Mouse (Mus musculus) brain, embryonic 14.5 days (tissue): ENCODE measurements around the gene Ppfia2. TPM values are rescaled to one million over a fixed set of nuclear protein-coding genes. Genes with fewer than 3 reads are reported as not detected.

Experiments
- DNase-seq: peaks from one replicate; pipeline ENCODE4 v3.0.0-alpha.2; 2011; ENCODE audit warnings: low read depth
- CTCF ChIP-seq: fragments of 200-500 bp; IDR thresholded peaks from 2 replicates; pipeline ENCODE4 v1.5.1; 2012; ENCODE audit warnings: inconsistent platforms, mild to moderate bottlenecking, moderate library complexity, borderline replicate concordance; ENCODE audit not compliant: insufficient read depth, insufficient read length; ENCODE audit errors: extremely low read depth
- POLR2A ChIP-seq: fragments of 200-500 bp; IDR thresholded peaks from 2 replicates; pipeline ENCODE4 v1.6.1; 2012; ENCODE audit warnings: mild to moderate bottlenecking, inconsistent platforms, borderline replicate concordance; ENCODE audit not compliant: poor library complexity, insufficient read depth, insufficient read length, severe bottlenecking; ENCODE audit errors: extremely low read depth
- polyA plus RNA-seq: library from polyadenylated mRNA; depleted of rRNA; stranded (reverse); fragments of >200 nt; gene quantifications from 2 replicates; pipeline ENCODE4 v1.2.3, GENCODE M21; 2012

Ppfia2 gene
- polyA plus RNA-seq, 1 experiment: 31.8 TPM

DNA sequence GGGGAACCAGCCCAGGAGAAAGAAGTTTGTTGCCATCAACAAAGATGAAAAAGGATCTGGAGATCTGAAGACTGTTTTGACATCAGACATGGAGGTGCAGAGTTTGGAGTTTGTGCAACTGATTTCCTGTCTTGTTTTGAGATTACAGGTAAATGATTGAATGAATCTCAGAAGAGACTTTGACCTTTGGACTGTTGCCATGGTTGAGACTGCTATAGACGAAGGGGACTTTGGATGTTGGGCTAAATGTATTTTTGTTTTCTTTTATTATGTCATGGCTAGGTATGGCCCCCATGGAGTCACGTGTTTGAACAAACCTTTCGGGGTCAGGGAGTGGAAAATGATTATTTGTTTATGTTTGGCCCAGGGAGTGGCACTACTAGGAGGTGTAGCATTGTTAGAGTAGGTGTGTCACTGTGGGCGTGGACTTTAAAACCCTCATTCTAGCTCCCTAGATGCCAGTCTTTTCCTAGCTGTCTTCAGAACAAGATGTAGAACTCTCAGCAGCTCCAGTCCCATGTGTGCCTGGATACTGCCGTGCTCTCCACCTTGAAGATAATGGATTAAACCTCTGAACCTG is 133.3 kb downstream of the Ppfia2 start:
- no peak for DNase-seq
- TF ChIP-seq POLR2A: no peak
- TF ChIP-seq CTCF: no peak

DNA sequence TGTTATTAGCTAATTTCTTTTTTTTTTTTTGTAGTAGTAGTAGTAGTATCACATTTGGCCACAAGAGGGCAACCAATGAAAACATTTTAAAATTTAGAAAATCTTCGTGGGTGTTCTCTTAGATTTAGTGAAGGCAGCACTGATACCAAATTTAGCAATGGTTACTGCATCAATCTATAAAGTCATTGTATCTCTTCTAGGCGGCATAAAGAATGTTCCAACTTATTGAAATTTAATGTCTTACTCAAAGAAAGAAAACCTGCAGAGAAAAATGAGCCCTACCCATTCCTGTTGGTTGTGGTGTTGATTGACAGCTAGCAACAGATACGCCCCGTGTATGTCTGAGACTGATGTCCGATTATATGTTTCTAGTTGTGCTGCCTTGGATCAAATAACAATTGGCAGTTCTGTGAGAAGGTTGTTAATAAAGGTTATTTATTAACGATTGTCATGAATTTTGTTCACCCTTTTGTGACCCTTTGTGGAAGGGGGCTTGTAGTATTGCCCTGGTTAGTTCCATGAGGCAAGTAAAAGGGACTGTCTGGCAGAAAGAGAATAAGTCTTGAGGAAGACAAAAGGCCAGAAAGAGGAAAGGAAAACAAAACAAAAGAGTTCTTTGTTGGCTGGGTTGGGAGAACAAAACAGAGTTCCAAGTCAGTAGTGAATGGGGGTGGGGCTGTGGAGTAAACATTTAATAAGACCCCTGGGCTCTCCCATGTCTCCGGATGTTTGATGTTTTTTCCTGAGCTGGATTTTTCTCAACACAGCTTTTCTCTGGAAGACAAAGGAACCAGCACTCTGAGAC is 139.2 kb downstream of the Ppfia2 start:
- TF ChIP-seq CTCF (0 out of 2 replicates have a peak, but pooled peaks have one; percentile 1), POLR2A (no peak)
- peak; percentile 83 for DNase-seq

DNA sequence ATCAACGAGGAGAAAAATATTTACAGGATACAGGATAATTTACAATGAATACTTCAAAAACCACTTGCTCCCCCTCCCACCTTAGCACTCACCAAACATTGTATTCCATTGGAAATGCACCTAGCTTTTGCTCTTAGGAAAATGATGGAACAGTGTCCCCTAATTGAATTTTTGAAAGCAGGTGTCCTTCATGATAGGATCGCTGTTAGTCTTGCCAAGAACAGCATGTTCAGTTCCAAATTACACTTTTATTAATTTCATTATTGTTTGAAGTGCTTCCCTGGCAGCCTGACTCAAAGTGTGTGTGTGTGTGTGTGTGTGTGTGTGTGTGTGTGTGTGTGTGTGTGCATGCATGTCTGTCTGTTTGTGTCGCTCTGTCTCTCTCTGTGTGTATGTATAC is 140.1 kb downstream of the Ppfia2 start:
- peak; percentile 49 for DNase-seq

DNA sequence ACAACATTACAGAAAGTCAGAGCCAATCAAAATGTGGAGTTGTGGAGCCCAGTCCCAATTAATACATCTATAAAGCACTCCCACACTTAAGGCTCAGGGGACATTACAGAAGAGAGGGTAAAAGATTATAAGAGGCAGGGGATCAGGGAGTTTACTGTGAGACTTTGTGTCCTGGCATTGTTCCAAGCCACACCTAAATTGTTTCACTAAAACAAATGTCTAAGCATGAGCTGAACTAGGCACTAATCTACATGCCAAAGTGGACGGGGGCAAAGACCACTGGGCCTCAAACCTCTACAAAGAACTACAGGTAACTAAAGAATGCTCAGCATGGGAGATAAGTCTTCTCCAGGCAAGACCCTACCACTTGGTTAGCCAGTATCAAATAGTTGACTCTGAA is 148.1 kb downstream of the Ppfia2 start:
- DNase-seq: no peak
- TF ChIP-seq CTCF (no peak), POLR2A (no peak)

More for the DNA sequence above, 140.1 kb downstream of the Ppfia2 start:
- no peak for TF ChIP-seq POLR2A
- TF ChIP-seq CTCF: no peak

DNA sequence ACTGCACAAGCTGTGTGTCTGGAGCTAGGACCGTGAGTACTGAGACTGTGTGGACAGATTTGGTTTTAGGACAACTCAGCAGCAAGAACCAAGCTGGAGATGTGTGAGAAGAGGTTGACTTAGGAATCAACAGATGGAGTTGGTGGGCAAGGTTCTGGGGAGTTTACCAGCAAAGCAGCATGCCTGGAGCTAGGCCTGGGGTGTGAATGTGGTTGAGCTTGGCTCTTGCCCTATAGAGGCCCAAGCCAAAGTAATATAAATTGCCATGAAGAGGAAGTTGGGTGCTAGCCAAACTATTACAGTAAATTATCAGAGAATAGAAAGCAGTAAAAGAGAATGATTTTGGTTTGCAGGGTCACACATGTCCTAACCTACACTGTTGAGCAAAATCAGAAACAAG is 150.8 kb downstream of the Ppfia2 start:
- no peak for DNase-seq
- no peak for TF ChIP-seq POLR2A
- no peak for TF ChIP-seq CTCF

DNA sequence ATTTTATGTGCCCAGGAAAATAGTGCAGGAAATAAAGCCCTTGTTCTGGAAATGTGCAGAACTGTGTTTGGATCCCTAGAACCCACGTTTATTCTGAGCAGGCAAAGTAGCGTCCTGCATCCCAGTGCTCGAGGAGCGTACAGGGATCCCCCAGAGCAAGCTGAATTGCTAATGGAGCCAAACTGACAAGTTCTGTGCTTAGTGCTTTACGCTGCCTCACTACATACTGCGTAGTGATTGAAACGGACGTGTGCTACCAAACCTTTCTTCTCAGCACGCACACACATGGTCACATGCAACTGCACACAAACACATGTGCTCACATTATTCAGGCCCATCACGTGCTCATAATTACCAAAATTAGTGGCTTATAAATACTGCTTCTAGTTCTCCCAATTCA is 153.2 kb downstream of the Ppfia2 start:
- no peak for TF ChIP-seq CTCF
- DNase-seq: no peak

DNA sequence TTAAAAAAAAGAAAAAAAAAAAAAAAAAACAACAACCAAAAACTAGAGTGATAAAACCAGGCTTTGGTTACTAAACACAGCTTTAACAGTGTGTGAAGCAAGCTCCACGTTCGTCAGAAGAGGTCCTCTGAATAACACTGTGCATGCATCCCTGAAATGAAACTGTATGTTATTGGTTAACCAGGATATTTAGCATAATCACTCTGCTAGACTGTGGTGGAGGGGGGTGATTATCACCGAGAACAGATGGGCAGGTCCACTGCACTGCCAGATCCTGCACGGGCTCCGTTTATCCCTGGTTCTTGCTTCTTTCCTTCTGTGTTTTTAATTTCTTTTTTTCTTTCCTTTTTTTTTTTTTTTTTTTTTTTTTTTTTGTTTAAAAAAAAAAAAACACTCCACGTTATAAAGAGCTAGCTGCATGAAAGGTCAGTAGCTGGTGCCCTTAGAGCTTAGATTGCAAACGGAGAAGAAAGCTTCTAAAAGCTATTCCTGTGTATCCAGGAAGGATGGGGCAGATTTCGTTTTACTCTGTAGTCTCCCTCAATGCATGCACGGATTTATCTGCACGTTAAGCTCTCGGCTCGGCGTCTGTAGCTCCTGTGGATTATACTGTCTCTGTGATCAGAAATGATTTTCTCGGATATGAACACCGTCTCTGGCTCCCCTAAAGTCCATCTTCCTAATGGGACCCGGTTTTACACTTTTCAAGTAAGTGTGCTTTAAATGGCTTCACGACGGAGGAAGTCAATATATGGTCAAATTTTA is 162.2 kb downstream of the Ppfia2 start:
- DNase-seq: peak; percentile 94
- TF ChIP-seq POLR2A (no peak), CTCF (no peak)

DNA sequence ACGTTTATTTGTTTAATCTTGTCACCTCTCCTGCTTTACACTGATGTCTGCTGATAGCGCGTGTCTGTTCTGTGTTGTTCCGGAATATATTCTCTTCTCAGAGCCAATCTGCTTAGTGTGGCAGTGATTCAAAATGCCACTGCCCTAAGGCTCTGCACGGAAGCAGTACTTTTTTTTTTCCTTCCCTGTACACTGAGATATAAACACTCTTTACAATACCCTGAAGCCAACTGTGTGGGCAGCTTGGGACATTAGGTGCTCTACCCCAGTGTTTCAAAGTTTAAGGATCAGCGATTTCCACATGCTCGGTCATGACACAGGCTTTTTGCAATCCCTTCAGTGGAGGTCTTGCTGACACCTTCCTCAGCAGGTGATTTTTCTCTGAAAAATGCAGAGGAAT is 163.8 kb downstream of the Ppfia2 start:
- no peak for TF ChIP-seq POLR2A
- no peak for TF ChIP-seq CTCF
- DNase-seq: peak; percentile 69

DNA sequence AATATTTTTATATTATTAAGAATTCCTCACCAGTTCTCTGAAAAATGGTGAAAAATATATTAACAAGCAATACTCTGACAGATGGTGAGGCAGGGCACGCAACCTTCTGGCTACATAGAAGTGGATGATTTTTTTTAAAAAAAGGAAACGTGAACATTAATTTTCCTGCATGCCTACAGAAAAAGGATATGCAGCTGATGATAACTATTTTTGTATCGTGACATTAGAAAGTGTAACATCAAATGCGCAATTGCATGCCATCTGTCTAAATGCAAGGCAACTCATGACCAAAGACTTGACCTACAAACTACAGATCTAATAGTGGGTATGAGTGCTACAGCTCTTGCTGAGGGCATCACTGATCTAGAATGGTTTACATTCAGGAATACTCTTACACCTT is 182.1 kb downstream of the Ppfia2 start:
- no peak for TF ChIP-seq CTCF
- no peak for TF ChIP-seq POLR2A
- DNase-seq: no peak

DNA sequence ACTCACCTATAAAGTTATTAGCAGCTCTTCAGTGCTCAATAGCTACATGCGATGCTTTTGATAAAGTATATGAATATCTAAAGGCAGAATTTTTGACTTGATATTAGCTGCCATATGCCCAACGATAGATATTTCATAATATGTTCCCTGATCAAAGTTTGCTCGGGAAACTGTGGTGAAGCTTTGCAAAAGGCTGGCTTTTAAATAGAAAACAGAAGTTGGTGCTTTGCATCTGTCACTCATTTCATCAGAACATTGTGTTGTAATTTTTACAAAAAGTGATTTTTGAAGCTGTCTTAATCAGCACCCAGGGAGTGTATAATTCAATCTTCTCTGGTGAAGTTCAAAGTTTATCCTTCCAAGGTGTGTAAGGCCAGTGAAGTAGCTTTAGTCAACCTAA is 195.1 kb downstream of the Ppfia2 start:
- TF ChIP-seq CTCF (no peak), POLR2A (no peak)
- no peak for DNase-seq

DNA sequence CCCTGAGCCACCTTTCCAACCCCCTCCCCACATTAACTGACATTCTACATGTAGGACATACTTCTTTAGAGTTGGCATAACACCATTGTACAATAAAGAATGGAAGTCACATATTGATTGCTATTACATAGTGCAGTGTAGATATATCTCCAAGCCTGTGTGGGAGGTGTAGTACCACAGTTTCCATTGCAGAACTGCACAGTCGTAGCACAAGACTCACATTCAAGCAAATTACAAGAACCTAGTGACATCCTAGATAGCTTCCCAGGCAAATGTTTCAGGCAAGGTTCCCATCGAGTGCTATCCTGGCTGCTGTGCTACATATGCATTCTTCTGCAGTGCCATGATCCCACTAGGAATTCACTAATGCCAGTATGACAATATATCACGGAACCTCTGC is 200.0 kb downstream of the Ppfia2 start:
- DNase-seq: no peak
- TF ChIP-seq POLR2A (no peak), CTCF (no peak)

DNA sequence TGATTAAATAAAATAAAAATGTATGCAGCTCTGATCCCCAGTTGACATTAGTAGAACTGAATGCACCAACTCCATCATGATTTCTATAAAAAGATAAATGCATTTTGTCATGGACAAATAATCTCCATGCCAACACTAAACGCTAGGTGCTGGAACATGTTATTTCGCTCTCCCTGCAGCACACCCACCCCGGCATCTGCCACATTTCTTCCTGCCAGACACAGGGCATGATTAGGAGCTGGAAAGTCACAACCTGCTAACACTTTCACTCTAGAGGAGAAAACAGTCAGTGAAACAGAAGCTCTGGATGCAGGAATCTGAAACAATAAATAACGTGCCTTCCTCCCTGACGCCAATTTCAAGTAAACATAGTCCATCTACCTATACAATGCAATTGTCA is 211.3 kb downstream of the Ppfia2 start:
- TF ChIP-seq POLR2A: no peak
- no peak for TF ChIP-seq CTCF
- DNase-seq: peak; percentile 70

DNA sequence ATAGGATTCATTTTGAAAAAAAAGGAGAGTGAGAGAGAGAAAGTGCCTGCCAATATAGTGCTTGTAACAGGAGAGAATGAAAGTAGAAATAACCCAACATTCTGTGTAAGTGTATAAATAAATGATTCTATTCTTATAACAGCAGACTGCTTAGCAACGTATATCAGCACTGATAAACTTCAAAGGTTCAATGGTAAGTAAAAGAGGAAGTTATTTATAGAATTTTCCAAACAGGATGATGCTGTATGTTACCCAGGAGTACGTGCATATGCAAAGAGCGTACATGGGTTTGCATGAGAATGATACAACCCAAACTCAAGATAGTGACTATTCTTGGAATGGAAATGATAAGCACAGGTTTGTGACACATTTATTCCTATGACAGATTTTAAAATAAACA is 215.4 kb downstream of the Ppfia2 start:
- no peak for DNase-seq
- TF ChIP-seq POLR2A (no peak), CTCF (no peak)
